Mouse (Mus musculus): Measurements from ENCODE around the gene Ctbp1. TPM values are rescaled to one million over a fixed set of nuclear protein-coding genes. Genes with fewer than 3 reads are reported as not detected.

Ctbp1 gene
- total RNA-seq, 1 experiment, result 91.2 TPM

- Histone ChIP-seq H3K36me3 (ENCODE audit: control insufficient read depth, insufficient read depth, low read length, poor library complexity, severe bottlenecking) (no peaks in the 10 kb centered on the region), H3K4me3 (ENCODE audit: insufficient read depth in 1 of 2, low read depth in 1 of 2, low read length in 2 of 2, poor library complexity in 1 of 2, severe bottlenecking in 1 of 2) (no peak overlapping the region), H3K9me3 (ENCODE audit: control insufficient read depth, insufficient read depth, low read depth, low read length) (no peaks in the 10 kb centered on the region), H3K27ac (ENCODE audit: insufficient read depth, low read depth, low read length, poor library complexity, severe bottlenecking) (no peak overlapping the region), H3K4me1 (ENCODE audit: control insufficient read depth in 2 of 2, insufficient read depth in 2 of 2, low read length in 2 of 2, poor library complexity in 1 of 2) (0 out of 4 replicates have a peak, but pooled peaks cover 0 to 4% of the 10 kb centered on the region in 2 experiments), H3K9ac (ENCODE audit: insufficient read depth, low read depth, low read length, poor library complexity, severe bottlenecking) (no peak overlapping the region)
- in situ Hi-C loops (cut with MboI; ENCODE audit: low sequenced_read_pairs in 2 of 2, unreplicated experiment in 2 of 2), result no loop called here
- TF ChIP-seq CHD2 (IDR thresholded peaks at IDR 0.05; ENCODE audit: low read depth, low read length), result no peak
- TF ChIP-seq ZC3H11A (IDR thresholded peaks at IDR 0.05; ENCODE audit: borderline replicate concordance, low read depth, low read length), result no peak
- TF ChIP-seq HCFC1 (IDR thresholded peaks at IDR 0.05; ENCODE audit: borderline replicate concordance, insufficient read depth, low read length), result no peak
- TF ChIP-seq MAFK (IDR thresholded peaks at IDR 0.05; ENCODE audit: insufficient read depth, low read depth, low read length), result no peak
- TF ChIP-seq ZNF384 (IDR thresholded peaks at IDR 0.05; ENCODE audit: low read depth, low read length), result no peak
- no peak for DNase-seq (ENCODE audit: low read depth, low spot score)
Measured at GRCm38 (mm10) chr5:33210515-33210914, 64.3 kb downstream of the Ctbp1 start.

- in situ Hi-C loops (cut with MboI; ENCODE audit: low sequenced_read_pairs in 2 of 2, unreplicated experiment in 2 of 2), result no loop called here
- no peak overlapping the region for H3K27ac ChIP-seq (ENCODE audit: insufficient read depth, low read depth, low read length, poor library complexity, severe bottlenecking)
- H3K9ac ChIP-seq (ENCODE audit: insufficient read depth, low read depth, low read length, poor library complexity, severe bottlenecking), result no peak overlapping the region
- no peaks in the 10 kb centered on the region for H3K36me3 ChIP-seq (ENCODE audit: control insufficient read depth, insufficient read depth, low read length, poor library complexity, severe bottlenecking)
- H3K4me3 ChIP-seq (ENCODE audit: insufficient read depth in 1 of 2, low read depth in 1 of 2, low read length in 2 of 2, poor library complexity in 1 of 2, severe bottlenecking in 1 of 2), result no peak overlapping the region
- H3K4me1 ChIP-seq (ENCODE audit: control insufficient read depth in 2 of 2, insufficient read depth in 2 of 2, low read length in 2 of 2, poor library complexity in 1 of 2), result no peaks in the 10 kb centered on the region
- TF ChIP-seq MAFK (IDR thresholded peaks at IDR 0.05; ENCODE audit: insufficient read depth, low read depth, low read length) (no peak), HCFC1 (IDR thresholded peaks at IDR 0.05; ENCODE audit: borderline replicate concordance, insufficient read depth, low read length) (no peak), ZC3H11A (IDR thresholded peaks at IDR 0.05; ENCODE audit: borderline replicate concordance, low read depth, low read length) (no peak), CHD2 (IDR thresholded peaks at IDR 0.05; ENCODE audit: low read depth, low read length) (no peak), ZNF384 (IDR thresholded peaks at IDR 0.05; ENCODE audit: low read depth, low read length) (no peak)
- no peaks in the 10 kb centered on the region for H3K9me3 ChIP-seq (ENCODE audit: control insufficient read depth, insufficient read depth, low read depth, low read length)
- no peak for DNase-seq (ENCODE audit: low read depth, low spot score)
Measured at GRCm38 (mm10) chr5:33208533-33209245, 66.1 kb downstream of the Ctbp1 start.

- DNase-seq (ENCODE audit: low read depth, low spot score), result no peak
- Histone ChIP-seq H3K4me3 (ENCODE audit: insufficient read depth in 1 of 2, low read depth in 1 of 2, low read length in 2 of 2, poor library complexity in 1 of 2, severe bottlenecking in 1 of 2) (no peak overlapping the region), H3K4me1 (ENCODE audit: control insufficient read depth in 2 of 2, insufficient read depth in 2 of 2, low read length in 2 of 2, poor library complexity in 1 of 2) (no peaks in the 10 kb centered on the region), H3K9ac (ENCODE audit: insufficient read depth, low read depth, low read length, poor library complexity, severe bottlenecking) (no peak overlapping the region), H3K9me3 (ENCODE audit: control insufficient read depth, insufficient read depth, low read depth, low read length) (no peaks in the 10 kb centered on the region), H3K27ac (ENCODE audit: insufficient read depth, low read depth, low read length, poor library complexity, severe bottlenecking) (no peak overlapping the region), H3K36me3 (ENCODE audit: control insufficient read depth, insufficient read depth, low read length, poor library complexity, severe bottlenecking) (no peaks in the 10 kb centered on the region)
- in situ Hi-C loops (cut with MboI; ENCODE audit: low sequenced_read_pairs in 2 of 2, unreplicated experiment in 2 of 2), result no loop called here
- TF ChIP-seq CHD2 (IDR thresholded peaks at IDR 0.05; ENCODE audit: low read depth, low read length) (no peak), ZC3H11A (IDR thresholded peaks at IDR 0.05; ENCODE audit: borderline replicate concordance, low read depth, low read length) (no peak), ZNF384 (IDR thresholded peaks at IDR 0.05; ENCODE audit: low read depth, low read length) (no peak), HCFC1 (IDR thresholded peaks at IDR 0.05; ENCODE audit: borderline replicate concordance, insufficient read depth, low read length) (no peak)
Measured at GRCm38 (mm10) chr5:33207136-33207535, 67.7 kb downstream of the Ctbp1 start.

GRCm38 (mm10) chr5:33206328-33206727 lies 68.5 kb downstream of the Ctbp1 start:
- no peak overlapping the region for H3K27ac ChIP-seq (ENCODE audit: insufficient read depth, low read depth, low read length, poor library complexity, severe bottlenecking)
- no peaks in the 10 kb centered on the region for H3K9me3 ChIP-seq (ENCODE audit: control insufficient read depth, insufficient read depth, low read depth, low read length)
- no peak for DNase-seq (ENCODE audit: low read depth, low spot score)
- no peaks in the 10 kb centered on the region for H3K36me3 ChIP-seq (ENCODE audit: control insufficient read depth, insufficient read depth, low read length, poor library complexity, severe bottlenecking)
- no peak overlapping the region for H3K4me3 ChIP-seq (ENCODE audit: insufficient read depth in 1 of 2, low read depth in 1 of 2, low read length in 2 of 2, poor library complexity in 1 of 2, severe bottlenecking in 1 of 2)
- H3K9ac ChIP-seq (ENCODE audit: insufficient read depth, low read depth, low read length, poor library complexity, severe bottlenecking), result no peak overlapping the region
- TF ChIP-seq CHD2 (IDR thresholded peaks at IDR 0.05; ENCODE audit: low read depth, low read length) (no peak), ZNF384 (IDR thresholded peaks at IDR 0.05; ENCODE audit: low read depth, low read length) (no peak), MAFK (IDR thresholded peaks at IDR 0.05; ENCODE audit: insufficient read depth, low read depth, low read length) (no peak), HCFC1 (IDR thresholded peaks at IDR 0.05; ENCODE audit: borderline replicate concordance, insufficient read depth, low read length) (no peak), ZC3H11A (IDR thresholded peaks at IDR 0.05; ENCODE audit: borderline replicate concordance, low read depth, low read length) (no peak)
- in situ Hi-C loops (cut with MboI; ENCODE audit: low sequenced_read_pairs in 2 of 2, unreplicated experiment in 2 of 2), result no loop called here
- H3K4me1 ChIP-seq (ENCODE audit: control insufficient read depth in 2 of 2, insufficient read depth in 2 of 2, low read length in 2 of 2, poor library complexity in 1 of 2), result no peaks in the 10 kb centered on the region

All from ES-E14 (cell line).